Mouse (Mus musculus): ENCODE data around the gene Klhl3. TPM values are rescaled to one million over a fixed set of nuclear protein-coding genes. Genes with fewer than 3 reads are reported as not detected.

Klhl3 gene
- total RNA-seq, 2 experiments from 2014 or later: 0.61 to 0.86 TPM

- DNase-seq (ENCODE audit: low spot score in 2 of 2): peak; percentile 31 to 56
Measured at GRCm38 (mm10) chr13:58067540-58068103, 45.8 kb downstream of the Klhl3 start.

DNA sequence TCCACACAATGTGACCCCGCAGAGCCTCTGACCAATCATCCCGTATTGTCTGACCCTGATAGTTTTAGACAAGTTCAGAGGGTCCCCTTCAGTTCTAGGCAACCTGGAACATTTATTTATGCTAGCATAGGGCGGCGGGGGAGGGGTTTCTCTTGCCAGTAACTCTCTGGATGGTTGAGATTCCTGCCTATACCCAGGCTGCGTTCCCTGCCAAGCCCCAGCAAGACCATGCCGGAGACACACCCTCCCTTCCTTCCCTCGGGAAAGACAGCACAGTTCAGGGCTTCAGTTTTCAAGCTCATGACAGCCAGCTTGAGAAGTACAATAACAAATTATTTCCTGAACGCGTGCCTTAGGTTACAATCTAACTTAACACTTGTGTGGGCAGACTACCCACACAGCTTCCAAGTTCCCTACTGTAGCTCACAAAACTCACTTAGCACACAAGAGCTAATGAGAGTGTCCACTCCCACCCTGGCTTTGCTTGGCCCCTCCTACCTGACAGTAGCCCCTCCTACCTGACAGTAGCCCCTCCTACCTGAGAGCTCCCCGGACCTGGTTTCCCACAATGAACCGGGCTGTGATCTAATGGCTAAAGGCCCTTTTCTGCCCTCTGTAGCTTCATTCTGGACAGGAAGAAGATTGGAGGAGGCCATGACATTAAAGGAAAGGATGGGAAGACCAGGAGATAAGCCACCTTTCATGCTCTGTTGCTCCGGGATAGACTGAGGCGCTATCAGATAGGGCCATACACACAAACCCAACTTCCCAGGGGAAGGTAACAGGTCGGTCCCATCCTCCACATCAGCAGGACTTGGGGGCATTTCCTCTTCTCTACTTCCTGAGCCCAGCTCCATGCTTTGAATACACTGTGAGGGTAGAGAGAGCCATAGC, 46.6 kb downstream of the Klhl3 start:
- DNase-seq (ENCODE audit: low spot score in 2 of 2): peak in 1 of 2 experiments; percentile 8

DNA sequence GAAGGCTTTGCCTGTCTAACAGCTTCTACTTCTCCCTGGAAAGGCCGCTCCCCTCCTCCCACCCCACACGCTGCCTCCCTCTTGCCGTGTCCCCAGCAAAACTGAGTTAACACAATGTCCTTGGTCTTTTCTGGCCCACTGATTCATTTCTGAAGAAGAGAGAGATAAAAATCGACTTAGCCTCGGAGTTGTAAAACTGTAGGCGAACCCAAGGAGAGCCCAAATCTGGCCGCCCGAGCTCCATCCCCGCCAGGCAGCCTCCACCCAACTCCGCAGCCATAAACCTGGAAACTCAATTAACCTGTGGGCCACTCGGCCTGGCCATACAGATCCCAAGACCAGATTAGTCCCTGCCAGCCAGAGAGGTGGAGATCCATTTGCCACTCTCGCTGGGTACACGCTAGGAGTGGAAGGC, 47.3 kb downstream of the Klhl3 start:
- DNase-seq (ENCODE audit: low spot score in 2 of 2): peak in 1 of 2 experiments; percentile 21

- no peak for DNase-seq (ENCODE audit: low spot score in 2 of 2)
Measured at GRCm38 (mm10) chr13:58065316-58065715, 48.1 kb downstream of the Klhl3 start.

DNA sequence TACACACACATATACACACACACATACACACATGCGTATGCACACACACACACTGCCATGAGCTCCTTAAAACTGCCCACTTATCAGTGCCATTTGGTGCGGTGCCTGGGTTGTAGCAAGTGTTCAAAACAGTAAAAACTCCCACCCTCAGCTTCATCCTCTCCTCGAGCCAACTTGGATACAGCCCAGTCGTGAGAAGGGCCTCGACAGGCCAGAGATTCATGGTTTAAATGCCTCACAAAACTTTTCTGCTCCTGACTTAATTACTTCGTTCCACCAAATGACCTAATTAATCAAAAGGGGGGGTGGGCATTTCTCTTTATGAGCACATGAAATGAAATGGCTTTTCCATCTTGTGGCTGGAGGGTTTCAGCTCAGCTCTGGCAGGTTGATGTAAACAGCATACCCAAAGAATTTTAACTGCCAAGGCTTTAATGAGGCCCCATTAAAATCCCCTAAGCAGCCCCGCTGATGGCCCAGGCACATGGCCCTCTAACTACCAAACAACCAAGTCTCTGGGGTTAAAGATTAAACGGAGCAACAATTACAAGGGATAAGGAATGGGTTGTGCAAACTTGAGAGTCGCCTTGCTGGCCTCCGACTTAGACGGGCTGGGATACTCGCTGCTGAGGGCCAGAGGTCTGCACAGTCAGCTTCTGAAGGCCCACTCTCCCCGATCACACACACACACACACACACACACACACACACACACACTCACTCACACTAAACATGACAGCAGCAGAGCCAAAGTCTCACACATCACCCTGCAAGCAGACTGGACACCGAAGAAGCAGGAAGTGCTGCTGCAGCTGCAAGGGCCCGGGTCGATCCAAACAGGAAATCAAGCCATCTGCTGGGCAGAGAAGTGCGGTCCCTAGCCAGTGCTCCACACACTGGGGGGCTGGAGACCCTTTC, 55.2 kb downstream of the Klhl3 start:
- no peak for DNase-seq (ENCODE audit: low spot score in 2 of 2)

DNA sequence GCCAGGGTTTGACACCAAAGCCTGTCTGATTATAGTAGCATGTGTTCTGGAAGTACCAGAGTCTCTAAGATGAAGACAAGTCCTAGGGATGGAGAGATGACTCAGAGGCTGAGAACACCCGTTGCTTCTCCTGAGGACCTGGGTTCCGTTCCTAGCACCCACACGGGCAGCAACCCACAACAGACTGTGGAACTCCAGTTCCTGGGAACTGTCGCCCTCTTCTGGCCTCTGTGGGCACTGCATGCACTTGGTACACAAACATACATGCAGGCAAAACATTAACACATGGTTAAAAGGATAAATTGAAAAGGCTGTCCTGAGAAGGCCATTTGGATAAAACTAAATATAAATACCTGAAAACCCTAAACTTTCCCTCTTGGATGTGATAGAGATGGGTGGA, 56.8 kb downstream of the Klhl3 start:
- no peak for DNase-seq (ENCODE audit: low spot score in 2 of 2)

DNA sequence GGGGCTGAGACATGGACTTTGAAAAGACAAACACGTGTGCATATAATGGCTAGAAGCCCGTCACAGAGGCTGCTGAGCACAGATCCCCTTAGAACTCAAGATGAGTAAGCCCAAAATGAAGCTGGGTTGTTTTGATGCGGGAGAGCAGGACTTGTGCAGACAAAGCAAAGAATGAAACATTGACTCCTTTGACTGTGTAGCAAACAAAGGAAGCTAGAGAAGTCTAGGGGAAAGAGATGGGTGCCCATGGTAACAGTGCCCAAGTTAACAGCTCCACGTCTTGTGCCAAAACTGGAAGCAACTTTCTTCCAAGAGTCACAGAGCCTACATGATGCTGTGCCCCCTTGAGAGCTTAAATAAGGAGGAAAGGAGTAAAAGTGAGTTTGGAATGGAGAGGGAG, 59.8 kb downstream of the Klhl3 start:
- no peak for DNase-seq (ENCODE audit: low spot score in 2 of 2)

DNA sequence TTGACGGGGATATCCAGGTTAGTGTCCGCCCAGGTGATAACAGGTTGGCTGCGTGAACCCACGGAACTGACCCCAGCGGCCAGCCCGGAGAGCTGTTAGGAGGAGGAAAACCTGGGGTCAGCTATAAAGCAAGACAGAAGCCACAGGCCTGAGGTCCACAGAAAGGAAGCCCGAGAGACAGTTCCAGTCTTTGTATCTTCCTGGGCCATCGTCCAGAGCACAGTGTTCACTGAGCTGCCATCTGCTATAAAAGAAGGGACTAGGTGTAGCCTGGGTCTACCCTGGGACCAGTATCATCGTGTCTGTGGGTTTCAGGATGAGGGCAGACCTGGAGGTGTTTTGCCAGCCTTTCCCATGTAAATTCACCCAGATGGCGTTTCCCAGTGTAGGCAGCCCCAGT, 61.7 kb downstream of the Klhl3 start:
- DNase-seq (ENCODE audit: low spot score in 2 of 2): no peak

GRCm38 (mm10) chr13:58051251-58051650, 62.1 kb downstream of the Klhl3 start:
- no peak for DNase-seq (ENCODE audit: low spot score in 2 of 2)

GRCm38 (mm10) chr13:58049121-58049520, 64.3 kb downstream of the Klhl3 start:
- no peak for DNase-seq (ENCODE audit: low spot score in 2 of 2)

DNA sequence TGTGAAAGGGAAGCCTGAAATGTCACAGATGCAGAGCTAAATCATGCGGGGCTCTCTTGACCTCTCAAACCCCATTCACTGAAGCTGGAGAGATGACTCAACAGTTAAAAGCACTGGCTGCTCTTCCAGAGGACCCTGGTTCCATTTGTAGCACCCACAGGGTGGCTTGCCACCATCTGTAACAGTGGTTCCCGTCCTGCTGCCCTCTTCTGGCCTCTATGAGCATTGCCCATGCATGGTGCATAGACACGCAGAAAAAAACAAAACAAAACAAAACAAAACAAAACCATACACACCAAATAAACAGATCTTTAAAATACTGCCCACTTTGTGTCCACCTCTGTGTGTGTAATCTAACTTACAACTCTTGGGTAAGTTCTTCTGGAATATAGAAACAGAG, 65.3 kb downstream of the Klhl3 start:
- no peak for DNase-seq (ENCODE audit: low spot score in 2 of 2)

DNA sequence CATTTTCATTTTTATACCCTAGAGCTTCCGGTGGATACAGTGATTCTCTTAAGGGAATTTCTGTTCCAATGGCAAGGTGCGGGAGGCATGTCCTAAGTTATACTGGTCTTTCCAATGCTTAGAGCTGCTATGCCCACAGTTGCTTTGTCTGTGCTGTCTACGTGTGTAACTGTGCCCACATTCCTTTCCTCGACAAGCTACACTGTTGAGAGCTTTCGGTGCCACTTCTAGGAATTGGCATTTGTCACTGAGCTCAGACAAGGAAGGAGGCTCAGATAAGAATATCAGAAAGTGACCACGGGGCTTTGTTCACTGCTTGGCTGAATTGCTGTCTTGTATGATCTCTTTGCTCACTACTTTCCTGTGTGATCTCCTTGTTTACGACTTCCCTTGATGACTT, 67.2 kb downstream of the Klhl3 start:
- DNase-seq (ENCODE audit: low spot score in 2 of 2): no peak

GRCm38 (mm10) chr13:58045278-58045677, 68.1 kb downstream of the Klhl3 start:
- no peak for DNase-seq (ENCODE audit: low spot score in 2 of 2)

GRCm38 (mm10) chr13:58043278-58043677, 70.1 kb downstream of the Klhl3 start:
- DNase-seq (ENCODE audit: low spot score in 2 of 2): no peak

DNA sequence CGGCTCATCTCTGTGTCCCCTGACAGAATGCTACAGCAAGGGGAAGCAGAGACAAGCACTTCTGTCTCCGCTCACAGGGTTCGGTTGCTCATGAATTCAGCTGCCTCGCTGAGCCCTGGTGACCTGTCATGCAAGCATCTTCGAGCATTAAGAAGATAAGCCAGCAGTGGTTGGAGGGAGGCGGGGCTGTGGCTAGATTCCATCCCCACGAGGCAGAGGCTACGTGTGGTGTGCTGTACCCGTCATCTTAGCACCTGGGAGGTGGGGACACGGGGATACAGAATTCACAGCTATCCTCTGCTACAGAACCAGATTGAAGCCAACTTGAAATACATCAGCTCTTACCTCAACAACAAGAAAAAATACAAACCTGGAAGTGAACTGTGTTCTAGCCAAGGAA, 73.3 kb downstream of the Klhl3 start:
- DNase-seq (ENCODE audit: low spot score in 2 of 2): no peak

DNA sequence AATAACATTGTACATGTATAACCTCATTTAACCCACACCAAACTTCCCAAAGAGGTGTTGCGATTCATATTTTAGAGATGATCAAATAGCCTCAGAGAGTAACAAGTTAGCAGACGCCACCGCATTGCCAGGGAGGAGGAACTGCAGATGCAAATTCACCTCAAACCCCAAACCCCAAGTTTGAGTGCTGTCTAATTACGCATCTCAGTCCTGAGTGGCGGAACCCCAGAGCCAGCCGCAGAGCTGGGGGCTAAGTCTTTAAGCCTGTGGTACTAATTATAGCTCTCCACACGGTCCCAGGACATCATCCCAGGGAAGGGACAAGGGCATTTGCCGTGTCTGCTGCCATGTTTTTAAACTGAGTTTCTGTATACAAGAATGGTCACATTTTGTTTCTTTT, 75.9 kb downstream of the Klhl3 start:
- no peak for DNase-seq (ENCODE audit: low spot score in 2 of 2)

DNA sequence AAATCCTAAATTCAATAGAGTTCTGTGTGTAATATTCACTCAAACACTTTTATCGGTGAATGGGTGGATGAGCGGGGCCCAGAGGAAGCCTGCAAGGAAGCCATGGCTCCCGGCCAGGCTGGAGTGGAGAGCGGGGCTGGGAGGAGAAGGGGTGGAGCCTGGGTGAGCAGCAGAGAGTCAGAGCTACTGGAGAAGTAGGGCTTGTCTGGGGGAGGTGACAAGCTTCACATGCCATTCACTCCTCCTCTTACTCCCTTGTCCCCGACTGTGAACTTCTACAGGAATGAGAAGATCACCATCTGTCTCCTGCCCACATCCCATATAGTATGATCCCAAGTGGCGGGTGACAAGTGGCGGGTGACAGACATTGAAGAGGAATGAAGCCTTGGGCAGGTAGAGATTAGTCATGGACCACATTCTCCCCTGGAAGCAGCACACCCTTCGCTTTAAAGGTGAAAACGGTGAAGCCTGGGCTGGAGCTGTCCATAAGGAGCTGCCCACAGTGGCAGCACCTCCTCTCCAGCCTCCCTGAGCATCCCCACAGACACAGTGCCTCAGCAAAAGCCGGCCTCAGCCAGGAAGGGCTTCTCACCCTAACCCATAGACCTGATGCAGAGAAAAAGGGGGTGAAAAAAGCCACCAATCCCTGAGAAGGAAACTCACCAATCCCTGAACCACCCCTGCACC, 77.8 kb downstream of the Klhl3 start:
- peak in 1 of 2 experiments; percentile 38 for DNase-seq (ENCODE audit: low spot score in 2 of 2)

DNA sequence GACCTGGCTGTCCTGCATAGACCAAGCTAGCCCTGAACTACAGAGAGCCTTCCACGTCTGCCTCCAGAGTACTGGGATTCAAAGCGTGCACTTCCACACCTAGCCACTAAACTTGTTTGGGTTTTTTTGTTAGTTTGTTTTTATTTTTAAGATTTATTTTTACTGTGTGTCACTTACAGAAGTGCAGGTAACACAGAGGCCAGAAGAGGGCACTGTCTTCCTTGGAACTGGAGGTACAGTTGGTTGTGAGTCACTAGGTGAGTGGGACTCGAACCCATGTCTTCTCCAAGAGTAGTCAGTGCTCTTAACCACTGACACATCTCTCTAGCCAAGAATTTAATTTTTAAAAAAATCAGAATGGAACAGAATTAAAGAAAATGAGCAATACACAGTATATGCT, 78.4 kb downstream of the Klhl3 start:
- DNase-seq (ENCODE audit: low spot score in 2 of 2): no peak

DNA sequence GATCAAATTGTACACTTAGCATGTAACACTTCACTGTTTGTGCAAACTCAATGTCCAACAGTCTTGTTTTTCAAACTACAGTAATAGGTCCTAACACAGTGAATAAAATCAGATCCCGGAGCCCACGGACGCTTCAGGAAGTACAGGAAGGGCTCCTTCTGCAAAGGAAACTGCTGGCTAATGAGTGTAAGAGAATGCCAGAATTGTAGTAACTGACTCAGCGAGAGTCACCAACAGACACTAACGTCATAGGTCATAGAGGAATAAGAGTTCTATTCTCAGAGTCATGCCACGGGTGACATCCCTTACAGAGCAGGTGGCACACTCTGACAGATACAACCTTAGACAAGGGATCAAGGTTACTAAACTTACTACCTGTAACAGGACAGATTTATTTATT, 78.9 kb downstream of the Klhl3 start:
- DNase-seq (ENCODE audit: low spot score in 2 of 2): no peak

GRCm38 (mm10) chr13:58031755-58032154, 81.6 kb downstream of the Klhl3 start:
- peak; percentile 72 to 78 for DNase-seq (ENCODE audit: low spot score in 2 of 2)

- no peak for DNase-seq (ENCODE audit: low spot score in 2 of 2)
Measured at GRCm38 (mm10) chr13:58027115-58027514, 86.3 kb downstream of the Klhl3 start.
